Mouse (Mus musculus) C2C12 (cell line): Measurements from ENCODE around the gene 5031439G07Rik.

Source experiments
- CTCF ChIP-seq: IDR thresholded peaks from one replicate; pipeline ENCODE4 v1.5.1; 2011; ENCODE audit not compliant: control insufficient read depth, insufficient read depth, insufficient read length
- MAX ChIP-seq: IDR thresholded peaks from one replicate; pipeline ENCODE4 v1.6.1; 2011; ENCODE audit warnings: mild to moderate bottlenecking, control low read depth

GRCm38 (mm10) chr15:84942647-84943285 lies 45.6 kb downstream of the 5031439G07Rik start:
- TF ChIP-seq MAX (no peak), CTCF (no peak)
